24 mouse cellular contexts compared by ENCODE assay signal in genomic region chr2:93124866-93125467, GRCm38 (mm10).
DNase-seq lines count a peak whose midpoint lies in the region; ATAC-seq and TF ChIP-seq lines count a peak whose summit lies in the region.
"Had no signal": no experiment of that assay in that cellular context is flagged by ENCODE, and none has a peak within 500 bp of the region (broad histone marks: within the 10 kb centered on the region; RNA-seq: fewer than 3 reads in every experiment).

No protein-coding gene starts in this region.

- H3K36me3 ChIP-seq in CH12.LX (replicated peaks in 1 of 2; ENCODE audit: control insufficient read depth in 1 of 2, insufficient read depth in 1 of 2, low read length in 1 of 2), result no peaks in the 10 kb centered on the region
- H3K36me3 ChIP-seq: forebrain, embryonic 10.5 days; G1E; heart, embryonic 12.5 days; heart, embryonic 15.5 days had no signal

- TF ChIP-seq CTCF in CH12.LX (conservative IDR thresholded peaks at IDR 0.05 in 1 of 2, IDR thresholded peaks at IDR 0.05 in 1 of 2; ENCODE audit: low read depth in 2 of 2, low read length in 2 of 2), result no peak

- H3K4me1 ChIP-seq in CH12.LX (ENCODE audit: control insufficient read depth in 1 of 2, insufficient read depth in 2 of 2), result peaks cover 14 to 28% of the 10 kb centered on the region in 2 experiments

- H3K27me3 ChIP-seq in CH12.LX (replicated peaks), result peaks cover 70% of the 10 kb centered on the region
- H3K27me3 ChIP-seq: forebrain, embryonic 13.5 days; heart, embryonic 12.5 days; heart, embryonic 15.5 days; Patski had no signal

- ATAC-seq in granulocyte monocyte progenitor cell, adult 5-6 weeks (replicated peaks; ENCODE audit: poor library complexity, severe bottlenecking), result no peak
- ATAC-seq: forebrain, embryonic 13.5 days; forebrain, embryonic 16.5 days; intestine, postnatal 0 days; Patski had no signal

- in situ Hi-C loops in CH12.LX (cut with MboI; ENCODE audit: low pct_ligation_motif_present, low pct_unique_long_range_greater_than_20kb, low sequenced_read_pairs), result loop anchor here (5.0 to 10.0 kb wide), 2 partner anchors 50 to 67 kb away; no protein-coding TSS in a partner anchor

- peak; percentile 37; the same call in 1 of the 2 replicates for TF ChIP-seq EP300 in CH12.LX (IDR thresholded peaks at IDR 0.05; ENCODE audit: low read length)

- peak; percentile 25 for DNase-seq in adrenal gland, adult 8-10 months
- no peak for DNase-seq in adrenal gland, adult 18-20 months (ENCODE audit: low spot score in 2 of 2)
- DNase-seq in A20 (ENCODE audit: low read depth, low spot score) (peak; percentile 67), CH12.LX (ENCODE audit: extremely low read depth) (peak; percentile 46)
- DNase-seq in adrenal gland, postnatal 36 days, result peak; percentile 56 to 62
- DNase-seq: cerebellum, adult 18-20 months; cerebellum, adult 9-10 months; cerebellum, postnatal 14 days; gastrocnemius, adult 2 months; gastrocnemius, postnatal 14 days; heart, adult 18-20 months; heart, postnatal 10 days; heart, postnatal 36 days; kidney, adult 2 months had no signal

- TF ChIP-seq RAD21 in CH12.LX (IDR thresholded peaks at IDR 0.05; ENCODE audit: low read depth, low read length), result no peak

- H3K4me3 ChIP-seq in CH12.LX (replicated peaks in 1 of 3; ENCODE audit: low read depth in 2 of 3, low read length in 2 of 3, poor library complexity in 1 of 3), result no peak overlapping the region
- H3K4me3 ChIP-seq: forebrain, embryonic 10.5 days; forebrain, embryonic 13.5 days; gastrocnemius, adult 2 months; heart, embryonic 12.5 days; heart, embryonic 15.5 days had no signal

- no peaks in the 10 kb centered on the region for H3K9me3 ChIP-seq in CH12.LX (replicated peaks; ENCODE audit: low read length)
- H3K9me3 ChIP-seq: forebrain, embryonic 10.5 days; forebrain, embryonic 13.5 days; G1E; heart, embryonic 12.5 days; heart, embryonic 15.5 days had no signal

- TF ChIP-seq POLR2A in CH12.LX (IDR thresholded peaks at IDR 0.05; ENCODE audit: low read depth, low read length), result no peak

- no peak overlapping the region for H3K9ac ChIP-seq in CH12.LX (ENCODE audit: insufficient read depth, low read depth)
- H3K9ac ChIP-seq: forebrain, embryonic 13.5 days; heart, embryonic 12.5 days; heart, embryonic 15.5 days; hindbrain, embryonic 14.5 days had no signal

- H3K27ac ChIP-seq in CH12.LX (ENCODE audit: insufficient read depth, low read depth), result no peak overlapping the region
- H3K27ac ChIP-seq: forebrain, embryonic 13.5 days; gastrocnemius, adult 2 months; heart, embryonic 15.5 days had no signal

- dilution Hi-C loops in CH12.LX (cut with MboI; ENCODE audit: extremely low pct_ligation_motif_present, extremely low pct_unique_long_range_greater_than_20kb, low sequenced_read_pairs), result no loop called here

- H3K4me2 ChIP-seq in CH12.LX (ENCODE audit: insufficient read depth, low read depth, poor library complexity, severe bottlenecking), result no peak overlapping the region
- H3K4me2 ChIP-seq: forebrain, embryonic 13.5 days; heart, embryonic 12.5 days; heart, embryonic 15.5 days; hindbrain, embryonic 14.5 days had no signal

- H3K79me2 ChIP-seq in CH12.LX (replicated peaks; ENCODE audit: control insufficient read depth, extremely low read depth, insufficient read depth, poor library complexity, severe bottlenecking), result no peaks in the 10 kb centered on the region

TF ChIP-seq in CH12.LX, 34 proteins besides CTCF, POLR2A, EP300 and RAD21:
- TF ChIP-seq TCF12 (IDR thresholded peaks at IDR 0.05; ENCODE audit: low read depth, low read length) (peak; percentile 83), CHD1 (IDR thresholded peaks at IDR 0.05; ENCODE audit: low read depth, low read length) (no peak), PAX5 (IDR thresholded peaks at IDR 0.05; ENCODE audit: low read length) (no peak), IRF4 (IDR thresholded peaks at IDR 0.05; ENCODE audit: low read depth, low read length) (peak; percentile 39; the same call in 1 of the 2 replicates), ELF1 (IDR thresholded peaks at IDR 0.05; ENCODE audit: low read depth, low read length) (0 out of 2 replicates have a peak, but pooled peaks have one; percentile 11), ZNF384 (IDR thresholded peaks at IDR 0.05; ENCODE audit: low read depth, low read length) (no peak), BHLHE40 (IDR thresholded peaks at IDR 0.05; ENCODE audit: low read depth, low read length) (0 out of 2 replicates have a peak, but pooled peaks have one; percentile 13), NRF1 (IDR thresholded peaks at IDR 0.05; ENCODE audit: low read depth, low read length) (0 out of 2 replicates have a peak, but pooled peaks have one; percentile 26), JUN (IDR thresholded peaks at IDR 0.05; ENCODE audit: insufficient read depth, low read depth, low read length) (no peak)

Comparison
In these comparisons a context has a peak if more than half of its experiments do, and no peak if none do; other contexts are left out.
1. DNase-seq: peak in adrenal gland, adult 8-10 months (single experiment), A20 (single experiment), CH12.LX (single experiment) and adrenal gland, postnatal 36 days (2 of 2); none in adrenal gland, adult 18-20 months (0 of 2).